Mouse (Mus musculus) testis, postnatal 14 days (tissue): Measurements from ENCODE around the gene Sprr2f.

Source experiments
- DNase-seq: peaks from one replicate; pipeline ENCODE4 v3.0.0; 2021; ENCODE audit warnings: low spot score

Gene Sprr2f

GRCm38 (mm10) chr3:92364887-92365286 is at the start of gene Sprr2f:
Gene Sprr2f (plus strand): TSS chr3:92365187.
- DNase-seq, result no peak

DNA sequence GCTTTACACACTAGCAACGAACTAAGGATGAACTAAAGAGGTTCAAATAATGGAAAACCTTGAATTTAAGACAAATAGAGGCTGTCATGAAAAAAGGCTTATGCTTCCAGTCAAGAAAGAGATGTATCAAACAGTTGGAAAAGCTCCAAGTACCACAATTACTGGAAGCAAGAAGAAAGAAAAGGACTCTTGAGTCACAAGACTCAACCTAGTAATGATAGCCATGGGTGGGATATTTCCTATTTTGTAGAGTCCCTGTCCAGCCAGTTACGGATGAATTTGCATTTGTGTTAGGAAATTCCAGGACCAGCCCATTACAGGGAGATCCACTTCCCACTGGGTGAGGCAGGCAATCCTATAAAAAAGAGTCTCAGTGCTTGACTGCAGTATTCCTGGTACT is 48.7 kb upstream of the Sprr2f start, which contains the start of gene Sprr2b:
Gene Sprr2b (plus strand): TSS at position 301 of the 400 bp plus-strand sequence.
- no peak for DNase-seq

- DNase-seq, result no peak
Observed at GRCm38 (mm10) chr3:92317384-92317783, 47.6 kb upstream of the Sprr2f start.

DNA sequence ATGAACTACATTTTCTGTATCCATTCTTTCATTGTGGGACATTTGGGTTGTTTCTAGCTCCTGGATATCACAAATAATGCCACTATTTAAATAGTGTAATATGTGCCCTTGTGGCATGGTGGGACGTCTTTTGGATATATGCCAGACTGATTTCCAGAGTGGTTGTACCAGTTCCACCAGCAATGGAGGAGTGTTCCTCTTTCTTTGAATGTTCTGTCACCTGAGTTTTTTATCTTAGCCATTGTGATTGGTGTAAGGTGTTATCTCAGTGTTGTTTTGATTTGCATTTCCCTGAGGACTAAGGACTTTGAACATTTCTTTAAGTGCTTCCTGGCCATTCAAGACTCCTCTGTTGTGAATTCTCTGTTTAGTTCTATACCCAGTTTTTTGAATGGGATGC is 28.7 kb upstream of the Sprr2f start:
- no peak for DNase-seq

DNA sequence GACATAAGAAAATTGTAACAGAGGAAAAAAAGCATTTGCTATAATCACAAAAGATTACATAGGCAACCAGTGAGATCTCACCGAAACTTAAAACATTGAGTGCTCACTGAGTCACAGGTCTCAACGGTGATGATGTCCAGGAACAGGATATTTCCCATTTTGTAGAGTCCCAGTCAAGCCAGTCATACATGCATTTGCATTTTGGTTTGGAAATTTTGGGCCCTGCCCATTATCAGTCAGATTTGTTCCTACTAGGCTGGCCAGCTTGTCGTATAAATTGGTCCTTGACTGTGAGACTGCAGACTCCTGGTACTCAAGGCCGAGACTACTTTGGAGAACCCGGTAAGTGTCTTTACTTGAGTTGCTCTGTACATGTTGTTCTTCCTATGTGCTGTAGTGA is 26.1 kb upstream of the Sprr2f start, which contains the start of gene Sprr2d:
Gene Sprr2d (plus strand): TSS at position 301 of the 400 bp plus-strand sequence.
- DNase-seq, result no peak

- no peak for DNase-seq
Observed at GRCm38 (mm10) chr3:92351843-92352242, 13.1 kb upstream of the Sprr2f start, which contains the start of gene Sprr2e. Gene Sprr2e (plus strand): TSS chr3:92352143.

DNA sequence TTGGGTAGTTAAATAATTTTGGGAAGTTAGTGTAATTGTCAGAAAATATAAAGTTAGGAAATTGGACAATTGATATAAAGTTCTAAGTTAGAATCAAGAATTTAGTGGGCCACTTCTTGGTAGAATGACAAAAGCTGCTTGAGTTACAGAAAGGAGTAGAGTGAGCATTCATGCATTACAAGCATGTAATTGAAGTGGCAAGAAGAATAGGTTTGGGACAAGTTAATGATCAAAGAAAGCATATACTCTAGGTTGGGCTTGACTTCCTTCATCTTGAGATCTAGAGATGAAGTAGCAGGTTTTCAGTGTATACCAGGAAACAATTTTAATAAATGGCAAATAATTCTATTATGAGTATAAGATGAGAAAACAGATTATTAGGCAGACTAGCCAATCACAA is 3.4 kb upstream of the Sprr2f start:
- DNase-seq, result no peak

DNA sequence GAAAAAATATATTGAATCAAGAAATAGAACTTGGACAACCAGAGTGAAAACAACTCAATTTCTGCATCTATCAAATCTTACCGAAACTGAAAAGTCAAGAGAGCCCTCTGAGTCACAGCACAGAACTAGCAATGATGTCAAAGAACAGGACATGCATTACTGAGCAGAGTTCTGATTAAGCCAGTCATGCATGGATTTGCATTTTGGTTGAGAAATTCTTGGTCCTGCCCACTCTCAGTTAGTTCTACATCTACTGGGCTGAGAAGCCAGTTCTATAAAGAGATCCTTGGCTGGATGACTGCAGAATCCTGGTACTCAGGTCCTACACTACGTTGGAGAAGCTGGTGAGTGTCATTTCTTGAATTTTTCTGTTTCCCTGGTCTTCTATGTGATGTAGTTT is 8.6 kb downstream of the Sprr2f start:
- no peak for DNase-seq

- DNase-seq, result no peak
Observed at GRCm38 (mm10) chr3:92385385-92385784, 20.4 kb downstream of the Sprr2f start, which contains the start of gene Sprr2h. Gene Sprr2h (plus strand): TSS chr3:92385685.

DNA sequence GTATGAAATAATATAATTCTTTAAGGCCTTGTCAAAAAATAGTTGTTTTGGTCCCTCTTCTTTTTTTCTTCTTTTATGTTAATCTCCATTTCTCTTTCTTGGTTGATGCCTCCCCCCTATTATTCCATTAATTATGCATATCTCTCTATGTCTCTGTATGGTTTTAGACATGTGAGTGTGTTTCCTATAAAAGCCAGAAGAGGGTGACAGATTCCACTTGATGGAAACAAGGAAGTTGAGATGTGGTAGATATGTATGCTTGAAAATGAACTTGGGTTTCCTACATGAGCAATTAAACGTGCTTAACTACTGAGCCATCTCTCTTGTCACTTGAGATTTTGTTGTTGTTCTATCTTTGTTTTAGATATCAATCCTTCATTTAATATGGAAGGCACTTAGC is 29.3 kb downstream of the Sprr2f start:
- DNase-seq, result no peak

DNA sequence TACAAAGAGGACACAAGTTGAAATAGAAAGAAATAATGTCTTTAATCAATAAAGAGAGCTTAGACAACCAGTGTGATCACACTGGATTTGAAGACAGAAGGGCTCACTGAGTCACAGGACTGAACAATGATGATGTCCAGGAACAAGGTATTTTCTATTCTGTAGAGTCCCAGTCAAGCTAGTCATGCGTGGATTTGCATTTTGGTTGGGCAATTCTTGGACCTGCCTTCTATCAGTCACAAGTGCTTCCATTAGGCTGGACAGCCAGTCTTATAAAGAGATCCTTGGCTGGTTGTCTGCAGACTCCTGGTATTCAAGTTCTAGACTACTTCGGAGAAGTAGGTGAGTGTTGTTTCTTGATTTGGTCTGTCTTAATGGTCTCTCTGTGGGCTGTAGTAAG is 42.7 kb downstream of the Sprr2f start, which contains the start of gene Sprr2i:
Gene Sprr2i (plus strand): TSS at position 301 of the 400 bp plus-strand sequence.
- DNase-seq, result no peak
